Mouse (Mus musculus) E14TG2a.4 (cell line): ENCODE measurements at regions not wholly inside any gene's neighbourhood (a gene's known extent, or its start where the extent isn't known, plus 50 kb on each side); places are given as distances from the start of the nearest gene placed in this dataset.

ENCODE experiments used
- CTCF ChIP-seq: conservative IDR thresholded peaks from 2 replicates; pipeline ENCODE4 v1.5.1; 2014; ENCODE audit warnings: low read length
- NANOG ChIP-seq: IDR thresholded peaks from 2 replicates; pipeline ENCODE4 v1.6.1; 2014; ENCODE audit warnings: borderline replicate concordance, low read length, mixed read lengths

DNA sequence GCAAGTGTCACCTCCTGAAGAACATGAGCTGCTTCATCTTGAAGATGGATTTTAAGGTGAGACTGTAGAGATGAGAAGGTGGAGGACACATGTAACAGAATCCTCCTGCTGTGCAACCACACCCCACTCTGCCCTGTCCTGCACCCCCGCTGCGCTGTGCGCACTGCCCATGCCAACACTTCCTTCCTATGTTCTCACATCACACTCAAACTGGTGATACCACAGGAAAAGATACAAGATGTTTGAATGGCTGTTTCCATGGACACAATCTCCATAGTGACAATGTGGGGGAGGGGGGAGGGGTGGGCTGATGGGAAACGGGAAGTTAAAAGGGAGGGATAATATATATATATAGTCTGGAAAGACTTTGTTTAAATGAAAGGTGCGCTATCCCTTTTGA, 765.3 kb downstream of the Trib2 start:
- TF ChIP-seq CTCF (no peak), NANOG (no peak)
